Mouse (Mus musculus) activated CD4-positive, CD25-positive, alpha-beta regulatory T cell, adult 4 months (primary cell): Measurements from ENCODE around the gene Utp14b. TPM values are rescaled to one million over a fixed set of nuclear protein-coding genes. Genes with fewer than 3 reads are reported as not detected.

ENCODE experiments used
- ATAC-seq: one replicate; pipeline ENCODE4 v1.8.0; 2017
- polyA plus RNA-seq, 2 experiments: library from polyadenylated mRNA; unstranded; fragments of 100-300 nt; shearing (Covaris generic); gene quantifications; one replicate each; pipeline ENCODE4 v1.2.1; 2017

Gene Utp14b
- polyA plus RNA-seq, result under 1 TPM; 0.68 to 0.70 TPM

DNA sequence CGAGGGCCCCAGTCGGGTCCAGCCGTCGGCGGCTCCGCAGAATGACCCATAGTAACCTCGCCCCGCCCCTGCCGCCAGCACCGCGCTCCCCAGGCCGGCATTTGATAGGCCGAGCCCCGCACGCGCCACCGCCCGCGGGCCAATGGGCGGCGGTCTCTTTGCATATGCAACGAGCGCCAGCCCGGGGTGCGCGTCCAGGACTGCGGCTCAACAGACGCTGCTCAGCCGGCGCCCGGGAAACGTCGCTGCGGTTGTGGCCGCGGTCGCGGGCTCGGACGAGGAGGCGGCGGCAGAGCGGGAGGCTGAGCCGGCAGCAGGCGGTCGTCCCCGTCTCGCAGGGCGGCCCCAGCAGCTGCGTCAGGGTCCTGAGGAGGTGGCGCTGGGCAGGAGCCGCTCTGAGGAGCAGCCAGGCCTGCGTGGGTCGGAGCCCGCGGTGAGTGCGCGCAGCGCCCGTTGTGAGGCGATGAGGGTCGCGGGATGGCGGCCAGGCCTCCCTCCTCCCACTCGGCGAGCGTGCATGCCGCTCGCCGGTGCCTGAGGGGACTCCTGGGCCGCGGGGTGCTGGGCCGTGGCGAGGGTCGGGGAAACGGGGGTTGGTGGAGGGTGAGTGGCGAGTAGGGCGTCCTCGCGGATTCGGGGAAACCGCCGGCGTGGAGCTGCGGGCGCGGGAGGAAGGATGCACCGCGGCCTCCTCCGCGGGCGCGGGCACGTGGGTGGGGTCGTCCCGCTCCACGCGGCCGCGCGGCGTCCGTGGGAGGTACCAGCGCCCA, at the start of gene Utp14b, which contains the start of gene Acsl3:
TSS of gene Utp14b (plus strand) at position 368 of the 770 bp plus-strand sequence.
TSS of gene Acsl3 (plus strand) at position 155 of the 770 bp plus-strand sequence.
- peak; percentile 95 for ATAC-seq

DNA sequence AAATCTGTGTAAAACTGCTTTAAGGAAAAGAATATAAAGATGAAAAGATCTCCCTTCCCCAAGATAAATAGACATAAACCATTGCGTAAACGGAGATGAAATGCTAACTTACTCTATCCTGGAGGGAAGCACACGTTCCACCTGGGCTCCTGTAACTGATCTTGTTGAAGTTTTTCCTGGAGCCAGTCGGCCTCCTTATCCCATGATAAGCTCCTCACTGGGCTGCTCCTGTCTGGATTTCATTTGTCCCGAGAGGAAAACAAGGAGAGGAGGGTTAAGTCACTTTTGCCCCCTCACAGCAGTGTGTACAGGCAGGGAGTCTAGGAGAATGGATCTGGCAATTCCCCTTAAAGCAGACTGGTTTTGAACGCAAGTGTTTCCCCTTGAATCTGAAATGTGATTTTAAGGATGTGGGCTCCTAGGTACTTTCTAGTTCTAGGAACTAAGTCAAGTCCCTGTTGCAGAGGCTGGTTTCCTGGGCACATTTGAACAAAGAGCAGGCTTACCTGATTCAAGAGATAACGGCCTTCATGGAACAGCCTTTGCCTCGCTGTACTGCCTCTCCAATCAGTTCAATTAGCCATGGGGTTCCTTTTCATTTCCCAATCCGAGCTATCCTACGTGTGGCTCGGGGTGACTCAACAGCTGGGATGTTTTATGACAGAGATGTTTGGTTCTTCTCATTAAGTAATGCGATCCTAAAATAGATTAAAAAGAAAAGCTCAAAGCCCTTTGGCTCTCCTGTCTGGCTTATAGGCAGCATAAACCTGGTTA, 48.5 kb upstream of the Utp14b start:
- no peak for ATAC-seq

DNA sequence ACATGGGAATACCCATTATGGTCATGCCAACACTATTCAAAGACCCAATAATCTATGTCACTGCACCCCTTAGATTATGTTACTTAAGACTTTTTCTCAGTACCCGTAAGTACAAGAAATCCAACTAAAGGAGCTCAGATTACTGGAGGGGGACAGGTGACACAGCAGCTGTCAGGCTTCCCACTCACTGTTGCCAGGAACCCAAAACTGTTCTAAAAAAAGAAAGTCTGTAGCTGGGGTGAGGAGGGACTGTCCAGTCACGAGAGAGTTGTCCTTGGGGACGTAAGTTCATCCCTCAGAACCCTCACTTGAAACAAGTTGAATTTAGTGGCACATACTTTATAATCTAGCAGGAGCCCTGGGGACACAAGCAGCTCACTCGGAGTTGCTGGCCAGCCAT, 46.8 kb upstream of the Utp14b start:
- ATAC-seq, result no peak

DNA sequence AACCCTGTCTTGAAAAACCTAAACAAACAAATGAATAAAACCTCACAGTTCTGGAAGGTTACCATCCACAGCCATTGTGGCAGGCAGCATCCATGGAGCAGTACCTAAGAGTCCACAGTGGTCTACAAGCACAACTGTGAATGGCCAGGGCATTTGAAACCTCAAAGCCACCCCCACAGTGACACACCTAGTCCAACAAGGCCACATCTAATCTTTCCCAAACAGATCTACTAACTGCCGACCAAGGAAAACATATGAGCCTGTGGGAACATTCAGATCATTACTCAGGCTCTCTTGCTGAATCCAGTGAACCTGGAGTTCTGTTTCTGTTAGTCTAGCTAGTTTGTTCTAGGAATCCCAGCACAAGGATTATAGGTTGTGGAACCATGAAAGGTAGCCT, 44.9 kb upstream of the Utp14b start:
- no peak for ATAC-seq

DNA sequence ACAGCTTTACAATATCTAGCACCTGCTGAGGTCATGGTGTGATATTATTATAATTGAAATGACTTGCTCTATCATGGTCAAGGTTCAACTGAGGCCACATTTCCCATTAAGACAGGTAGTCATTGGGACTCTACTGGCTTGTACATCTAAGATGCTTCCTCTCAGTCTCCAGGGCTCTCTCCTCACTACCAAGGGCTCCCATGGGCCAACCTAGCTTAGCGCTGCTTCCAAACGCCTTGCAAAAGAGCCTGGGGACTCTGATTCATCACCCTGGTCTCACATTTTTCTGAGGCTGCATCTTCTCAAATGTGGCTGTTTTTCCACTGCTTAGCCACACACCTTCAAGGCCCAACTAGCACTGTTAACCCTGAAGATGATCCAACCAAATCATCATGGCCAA, 33.5 kb upstream of the Utp14b start:
- ATAC-seq, result no peak

DNA sequence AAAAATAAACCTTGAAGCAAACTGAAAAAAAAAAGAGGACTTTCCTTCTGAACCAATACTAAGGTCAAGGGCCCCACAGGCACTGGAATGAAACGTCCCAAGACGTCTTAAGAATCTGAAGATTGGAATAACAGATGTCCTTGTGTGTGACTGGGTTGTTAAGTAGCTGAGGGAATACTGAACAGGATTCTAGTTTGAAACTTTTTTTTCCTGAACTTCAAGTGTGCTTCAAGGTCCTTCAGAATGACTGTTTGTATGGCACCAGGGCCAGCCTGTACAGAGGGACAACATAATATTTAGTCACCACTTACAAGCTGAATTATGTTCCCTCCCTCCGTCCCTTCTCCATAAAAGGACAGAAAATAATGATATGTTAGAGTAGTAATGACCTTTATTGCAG, 23.4 kb upstream of the Utp14b start:
- no peak for ATAC-seq

DNA sequence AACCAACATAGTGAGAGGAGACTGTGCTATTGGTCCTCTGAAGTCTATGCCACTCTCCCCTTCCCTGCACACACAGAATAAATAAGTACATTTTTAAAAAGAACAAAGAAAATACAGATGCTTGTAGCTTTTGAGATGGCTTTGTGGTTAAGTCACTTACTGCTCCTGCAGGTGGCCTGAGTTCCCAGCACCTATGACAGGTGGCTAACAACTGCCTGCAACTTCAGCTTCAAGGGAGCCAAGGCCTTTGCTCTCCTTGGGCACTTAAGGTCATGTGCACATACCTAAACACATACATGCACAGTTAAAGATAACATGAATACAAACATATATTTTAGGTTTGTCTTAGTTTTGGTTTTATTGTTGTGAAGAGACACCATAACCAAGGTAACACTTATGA, 17.0 kb upstream of the Utp14b start:
- no peak for ATAC-seq

DNA sequence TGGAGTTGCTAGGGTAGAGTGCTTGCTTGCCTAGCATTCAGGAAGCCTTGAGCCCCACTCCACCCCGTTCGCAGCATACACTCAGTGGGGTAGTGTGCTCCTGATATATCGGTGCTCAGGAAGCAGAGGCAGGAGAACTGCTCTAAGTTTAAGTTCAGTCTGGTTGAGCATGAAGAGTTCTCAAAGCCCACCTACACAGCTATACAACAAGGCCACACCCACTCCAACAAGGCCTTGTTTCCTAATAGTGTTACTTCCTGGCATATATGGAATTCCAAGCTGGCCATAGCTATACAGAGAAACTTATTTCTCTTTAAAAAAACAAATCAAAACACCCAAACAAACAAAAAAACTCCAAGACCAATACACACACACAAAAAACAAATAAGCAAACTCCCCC, 16.0 kb upstream of the Utp14b start:
- ATAC-seq, result no peak

DNA sequence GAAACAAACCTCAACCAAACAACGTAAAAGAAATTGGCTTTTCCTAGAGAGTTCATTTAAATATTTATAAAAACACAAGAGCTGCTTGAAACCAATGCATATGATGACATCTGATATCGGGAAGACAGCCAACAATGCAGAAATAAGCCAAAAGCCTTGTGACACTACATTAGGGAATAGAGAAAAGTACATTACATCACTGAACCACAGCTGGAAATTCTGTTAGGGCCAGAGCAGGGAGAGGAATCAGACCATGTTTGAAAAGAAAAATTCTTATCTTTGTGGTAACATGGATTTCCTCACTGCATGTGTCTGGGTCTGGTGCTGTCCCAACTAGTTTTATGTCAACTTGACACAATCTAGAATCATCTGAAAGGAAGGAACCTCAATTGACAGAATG, 15.6 kb upstream of the Utp14b start:
- no peak for ATAC-seq

DNA sequence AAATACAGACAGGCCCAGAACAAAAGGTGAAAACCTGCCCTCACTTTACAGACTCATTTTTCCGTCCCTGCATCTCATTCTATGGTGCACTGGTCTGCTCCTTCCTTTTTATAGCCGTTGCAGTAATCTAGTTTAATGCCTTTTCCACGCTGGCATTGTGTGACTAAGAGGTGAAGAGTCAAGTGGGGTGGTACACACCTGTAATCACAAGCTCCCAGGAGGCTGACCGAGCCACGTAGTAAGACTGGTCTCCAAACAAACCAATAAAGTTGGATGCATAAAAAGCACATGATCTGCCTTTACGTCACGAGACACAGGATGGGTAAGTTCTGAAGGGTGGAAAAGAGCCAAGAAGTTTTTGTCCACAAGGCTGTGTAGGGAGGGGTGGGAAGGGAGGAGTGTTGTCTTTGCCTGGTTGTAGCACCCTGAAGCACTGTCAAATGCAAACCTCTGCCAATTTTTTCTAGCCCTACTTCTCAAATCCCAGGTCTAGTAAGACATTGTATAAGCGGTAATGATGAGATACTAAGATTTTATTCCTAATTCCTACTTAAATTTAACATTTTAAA, 10.4 kb upstream of the Utp14b start:
- ATAC-seq, result no peak

DNA sequence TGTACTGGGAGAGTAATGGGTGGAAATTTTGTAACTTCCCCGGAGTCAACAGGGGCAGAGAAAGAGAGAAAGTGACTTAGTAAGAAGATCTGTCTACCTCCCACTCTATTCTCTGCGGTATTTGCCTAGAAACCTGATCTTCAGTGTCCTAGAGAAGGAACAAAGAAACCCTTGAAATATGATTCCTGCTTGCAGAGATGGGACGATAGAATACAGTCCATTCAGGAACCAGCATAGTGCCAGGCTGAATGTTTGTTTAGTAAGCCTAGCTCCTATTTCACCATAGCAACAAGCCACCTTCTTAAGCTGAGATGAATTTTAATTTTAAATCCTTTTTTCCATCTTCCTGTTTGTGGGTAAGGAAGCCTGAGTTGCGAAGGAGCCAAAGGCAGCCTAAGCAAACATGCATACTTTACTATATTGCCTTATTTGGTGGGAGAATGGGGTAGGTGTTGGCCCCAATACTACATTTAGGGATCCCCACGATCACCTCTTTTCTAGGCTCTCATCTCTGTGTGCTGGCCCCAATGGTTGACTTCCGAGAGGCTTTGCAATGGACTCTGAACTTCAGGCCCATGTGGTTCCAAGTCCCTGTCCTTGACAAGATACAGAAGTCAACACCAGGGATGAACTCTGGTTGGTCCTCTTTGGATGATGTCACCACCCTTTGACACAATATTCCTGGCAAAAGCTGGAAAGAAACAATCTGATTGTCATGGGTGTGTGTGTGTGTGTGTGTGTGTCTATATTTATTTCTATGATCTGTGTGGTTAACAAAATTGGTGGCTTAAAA, 8.4 kb upstream of the Utp14b start:
- ATAC-seq, result no peak

DNA sequence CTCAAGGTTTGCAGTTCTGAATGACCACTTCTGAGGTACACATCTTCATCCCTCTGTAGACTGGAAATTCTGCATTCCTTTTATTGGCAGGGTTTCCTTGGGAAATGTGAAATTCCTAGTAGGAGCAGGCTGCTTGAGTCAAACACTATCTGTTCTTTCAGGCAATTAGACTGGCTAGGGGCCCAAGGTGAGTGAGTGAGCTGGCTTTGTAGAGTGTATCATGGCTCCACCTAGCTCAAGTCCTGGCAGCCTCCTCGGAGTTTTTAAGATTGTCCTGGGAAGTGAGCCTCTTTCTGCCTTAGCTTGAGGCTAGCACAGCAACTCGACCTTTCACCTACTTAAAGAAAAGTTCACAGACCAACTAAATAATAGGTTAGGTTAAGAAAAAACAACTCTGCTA, 1.4 kb upstream of the Utp14b start:
- ATAC-seq, result no peak

DNA sequence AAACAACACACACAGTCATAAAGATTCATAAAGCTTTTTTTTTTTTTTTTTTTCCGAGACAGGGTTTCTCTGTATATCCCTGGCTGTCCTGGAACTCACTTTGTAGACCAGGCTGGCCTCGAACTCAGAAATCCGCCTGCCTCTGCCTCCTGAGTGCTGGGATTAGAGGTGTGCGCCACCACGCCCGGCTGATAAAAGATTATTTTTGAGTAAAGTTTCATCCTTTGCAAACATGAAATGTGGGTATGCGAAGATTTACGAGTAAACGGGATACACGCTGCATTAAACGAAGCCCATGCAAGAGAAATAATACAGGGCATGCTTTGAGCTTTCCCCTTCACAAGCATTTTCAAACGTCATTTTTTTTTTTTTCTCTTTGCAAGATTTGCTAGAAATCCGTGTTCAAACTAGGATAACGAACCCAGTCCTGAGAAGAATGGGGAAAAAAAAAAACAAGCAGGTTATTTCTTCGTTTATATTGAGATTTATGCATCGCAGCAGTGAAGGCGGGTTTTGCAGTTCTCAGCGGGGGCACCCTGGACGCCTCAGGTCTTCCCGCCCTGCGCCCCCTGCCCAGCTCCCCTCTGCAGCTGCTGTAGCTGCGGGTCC, 713 bp upstream of the Utp14b start:
- ATAC-seq, result no peak

DNA sequence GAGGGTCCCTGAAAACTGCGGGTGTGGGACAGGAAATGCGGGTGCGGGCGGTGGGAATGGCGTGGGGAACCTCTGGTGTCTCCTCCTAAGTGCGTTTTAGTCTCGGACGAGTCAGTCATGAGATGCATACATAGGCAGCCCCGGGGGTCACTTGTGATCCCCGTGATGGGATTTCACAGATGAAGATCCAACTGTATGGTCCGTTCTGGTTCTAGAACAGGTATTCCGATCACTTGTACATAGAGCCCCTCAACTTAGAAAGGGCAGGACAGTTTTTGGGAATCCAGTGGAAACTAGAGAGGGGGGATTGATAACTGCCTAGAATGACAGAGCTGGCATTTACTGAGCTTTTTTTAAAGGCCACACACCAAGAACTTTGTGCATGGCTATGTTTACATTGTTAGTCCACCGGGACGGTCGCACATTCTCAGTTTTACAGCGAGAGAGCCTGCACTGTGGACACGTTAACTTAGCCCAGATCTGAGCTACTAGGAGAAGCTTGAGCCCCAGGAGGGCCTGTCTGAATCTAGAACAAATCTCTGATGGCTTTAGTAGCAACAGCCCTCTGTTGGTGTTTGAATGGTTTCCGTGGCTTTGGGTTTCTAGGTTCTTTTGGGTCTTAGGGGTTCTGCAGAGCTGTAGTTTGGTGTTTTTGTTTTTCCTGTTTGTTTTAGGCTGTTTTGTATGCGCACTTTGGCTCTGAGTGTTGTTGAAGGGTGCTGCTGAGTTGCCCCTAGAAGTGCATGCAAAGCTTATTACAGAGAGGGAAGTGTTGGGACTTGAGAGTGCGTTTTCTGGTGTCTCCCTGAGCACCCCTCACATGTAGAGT, 817 bp downstream of the Utp14b start:
- ATAC-seq, result no peak

DNA sequence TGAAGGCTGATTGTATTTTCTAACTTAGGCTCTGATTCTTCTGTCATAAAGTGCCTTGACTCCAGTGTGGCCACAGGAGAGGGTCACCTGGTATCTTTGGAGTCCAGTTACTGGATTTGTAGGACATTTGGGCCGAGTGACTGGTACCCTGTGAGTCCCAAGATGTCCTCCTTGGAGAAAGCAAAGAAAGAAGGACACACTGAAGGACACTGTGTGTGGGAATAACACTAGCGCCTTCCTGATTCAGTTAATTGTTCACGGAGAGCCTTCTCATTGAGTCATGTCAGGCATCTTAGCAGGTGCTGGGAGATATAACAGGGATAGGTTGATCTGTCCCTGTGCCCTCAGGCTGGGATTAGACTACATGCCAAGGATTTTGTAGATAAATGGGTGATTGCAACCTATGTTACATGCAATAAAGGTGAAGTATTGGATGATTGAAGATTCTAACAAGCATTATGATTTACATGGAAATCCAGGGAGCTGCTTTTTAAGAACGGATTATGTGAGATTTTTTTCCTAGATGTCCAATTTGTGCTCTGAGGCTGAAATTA, 1.5 kb downstream of the Utp14b start:
- ATAC-seq, result no peak

DNA sequence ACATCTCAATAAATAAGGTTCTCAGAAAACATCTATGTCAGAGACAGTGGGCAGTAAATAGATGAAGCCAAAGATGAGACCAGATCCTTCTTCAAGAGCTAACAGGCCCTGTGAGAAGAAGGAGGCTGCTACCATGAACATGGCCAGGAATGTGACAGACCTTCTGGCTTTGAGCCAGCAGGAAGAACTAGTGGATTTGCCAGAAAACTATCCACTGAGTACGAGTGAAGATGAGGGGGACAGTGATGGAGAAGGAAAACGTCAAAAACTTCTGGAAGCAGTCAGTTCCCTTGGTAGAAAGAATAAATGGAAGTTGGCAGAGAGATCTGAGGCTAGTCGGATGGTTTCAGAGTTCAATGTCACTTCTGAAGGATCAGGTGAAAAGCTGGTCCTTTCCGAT, 6.5 kb downstream of the Utp14b start:
- ATAC-seq, result no peak

DNA sequence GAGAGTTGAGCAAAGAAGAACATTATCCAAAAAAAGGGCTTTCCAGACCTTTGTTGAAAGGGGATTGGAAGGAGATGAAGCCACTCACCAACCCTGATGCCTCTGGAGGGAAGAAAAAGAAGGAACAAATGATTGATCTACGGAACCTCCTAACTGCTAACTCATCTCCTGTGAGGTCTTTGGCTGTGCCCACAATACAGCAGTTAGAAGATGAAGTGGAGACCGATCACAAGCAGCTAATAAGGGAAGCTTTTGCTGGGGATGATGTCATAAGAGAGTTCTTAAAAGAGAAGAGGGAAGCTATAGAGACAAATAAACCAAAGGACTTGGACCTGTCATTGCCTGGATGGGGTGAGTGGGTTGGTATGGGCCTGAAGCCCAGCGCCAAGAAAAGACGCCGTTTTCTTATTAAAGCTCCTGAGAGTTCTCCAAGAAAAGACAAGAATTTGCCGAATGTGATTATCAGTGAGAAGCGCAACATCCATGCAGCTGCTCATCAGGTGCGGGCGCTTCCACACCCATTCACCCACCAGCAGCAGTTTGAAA, 8.2 kb downstream of the Utp14b start:
- ATAC-seq, result no peak

DNA sequence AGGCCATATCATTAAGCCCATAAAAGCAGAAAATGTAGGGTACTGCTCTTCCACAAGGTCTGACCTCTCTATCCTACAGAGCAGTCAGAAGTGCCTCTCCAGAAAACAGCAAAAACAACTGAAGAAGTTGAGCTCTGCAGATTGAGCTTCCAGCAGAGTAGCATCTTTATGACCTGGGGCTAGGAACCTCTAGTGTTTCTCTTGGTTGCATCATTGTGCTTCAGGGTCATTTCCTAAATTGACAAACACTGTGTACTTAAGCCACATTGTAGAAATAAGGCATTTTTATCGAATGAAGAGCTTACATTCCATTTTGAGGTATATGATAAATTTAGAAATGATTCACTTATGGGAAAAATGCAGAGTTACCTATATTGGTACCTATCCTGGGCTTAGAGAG, 8.7 kb downstream of the Utp14b start:
- ATAC-seq, result no peak

DNA sequence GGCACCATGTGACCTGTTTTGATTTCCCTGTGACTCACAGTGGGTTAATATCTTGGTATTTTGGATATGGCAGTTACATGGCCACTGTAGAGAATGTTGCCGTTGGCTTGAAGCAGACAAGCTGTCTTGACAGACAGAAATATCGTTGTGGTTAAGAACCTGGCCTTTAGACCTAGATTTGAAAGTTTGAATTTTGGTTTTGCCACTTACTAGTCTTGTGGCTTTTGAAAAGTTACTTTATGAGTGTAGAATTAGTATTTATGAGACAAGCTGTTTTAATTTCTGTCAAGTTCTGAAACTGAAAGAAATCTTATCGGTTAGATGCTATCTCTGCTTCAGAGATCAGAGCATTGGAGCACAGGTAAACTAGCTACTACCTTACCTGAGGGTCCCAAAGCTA, 24.5 kb downstream of the Utp14b start:
- peak; percentile 57 for ATAC-seq

DNA sequence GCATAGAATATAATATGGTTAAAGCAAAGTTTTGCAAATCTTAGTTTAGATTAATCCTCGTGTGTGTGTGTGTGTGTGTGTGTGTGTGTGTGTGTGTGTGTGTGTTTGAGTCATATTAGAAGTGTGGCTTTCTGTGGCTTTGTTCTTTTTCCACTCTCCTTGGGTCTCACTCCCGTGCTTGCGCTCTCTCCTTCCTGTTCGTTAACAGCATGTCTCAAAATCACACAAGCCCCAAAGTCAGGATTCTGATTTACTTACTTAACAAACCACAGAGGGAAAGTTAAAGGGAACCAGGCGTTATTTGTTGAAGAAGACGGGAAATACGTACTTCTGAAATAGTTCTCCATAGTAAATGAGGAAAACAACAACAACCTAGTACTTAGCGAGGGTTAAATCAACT, 26.3 kb downstream of the Utp14b start:
- ATAC-seq, result no peak

DNA sequence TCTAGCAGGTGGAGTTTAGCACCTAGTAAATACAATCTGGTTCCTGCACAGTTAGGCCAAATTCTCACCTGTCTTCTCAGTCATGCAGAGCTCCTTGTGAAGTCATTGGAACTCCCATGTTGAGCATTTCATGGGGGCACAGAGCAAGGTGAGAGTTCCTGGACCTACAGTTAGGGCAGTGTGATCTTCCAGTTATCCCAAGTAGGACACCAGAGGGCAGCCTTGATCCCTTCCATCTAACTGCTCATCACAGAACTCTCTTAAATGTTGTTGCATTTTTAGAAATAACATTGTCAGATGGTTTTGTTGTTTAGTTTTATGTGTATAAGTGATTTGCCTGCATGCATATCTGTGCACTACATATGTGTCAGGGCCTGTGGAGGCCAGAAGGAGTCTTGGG, 29.0 kb downstream of the Utp14b start:
- no peak for ATAC-seq
